Mouse (Mus musculus) spleen, adult 10 weeks (tissue): ENCODE measurements around the gene Cd22. TPM values are rescaled to one million over a fixed set of nuclear protein-coding genes. Genes with fewer than 3 reads are reported as not detected.

Experiments
- polyA plus RNA-seq: library from polyadenylated mRNA; stranded (reverse); fragments of 350-450 nt; fragmentation: Illumina TruSeq; extraction: RNeasy Lipid Tissue Mini Kit (QIAGEN cat#74804); gene quantifications from one replicate; pipeline ENCODE4 v1.2.3, GENCODE M21; 2015; ENCODE audit warnings: low replicate concordance; ENCODE audit not compliant: insufficient read depth

Cd22 gene
- polyA plus RNA-seq = 692 TPM

DNA sequence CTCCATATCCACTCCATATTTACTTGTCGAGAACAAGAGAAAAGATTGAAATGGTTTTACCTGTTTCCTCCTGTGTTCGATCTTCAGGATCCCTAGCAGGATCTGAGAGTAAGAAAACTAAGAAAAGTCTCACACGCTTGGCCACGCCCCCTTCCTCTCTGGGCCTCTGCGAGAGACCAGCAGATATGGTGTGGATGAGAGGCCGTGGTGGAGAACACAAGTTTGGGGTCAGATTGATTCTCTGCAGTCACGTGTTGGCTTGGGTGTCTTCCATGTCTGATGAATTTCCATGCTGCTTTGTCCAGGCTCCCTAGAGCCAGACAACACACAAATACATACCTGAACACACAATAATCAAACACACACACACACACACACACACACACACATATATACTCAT lies at the start of gene Cd22:
TSS of gene Cd22 (minus strand) at position 167 of the 400 bp plus-strand sequence.

DNA sequence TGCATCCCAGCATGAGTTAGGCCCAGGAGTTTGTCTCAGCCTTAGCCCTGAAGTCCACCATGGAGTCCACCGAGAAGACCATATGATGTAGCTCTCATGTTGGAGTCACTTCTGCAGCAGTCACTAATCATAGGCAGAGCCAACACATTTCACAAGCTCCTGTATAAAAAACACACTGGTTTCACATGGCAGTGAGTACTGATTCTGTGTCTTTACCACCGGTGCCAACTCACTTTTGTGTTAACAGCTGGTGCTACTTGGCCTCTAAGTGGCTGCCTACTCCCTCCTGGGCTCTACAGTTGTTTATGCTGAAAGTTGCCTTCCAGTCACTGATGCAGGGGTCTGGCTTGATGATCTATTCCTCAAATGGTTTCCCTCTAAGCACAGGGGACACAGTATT lies 44.4 kb upstream of the Cd22 start, which contains the start of gene Hamp2:
TSS of gene Hamp2 (minus strand) at position 101 of the 400 bp plus-strand sequence.

DNA sequence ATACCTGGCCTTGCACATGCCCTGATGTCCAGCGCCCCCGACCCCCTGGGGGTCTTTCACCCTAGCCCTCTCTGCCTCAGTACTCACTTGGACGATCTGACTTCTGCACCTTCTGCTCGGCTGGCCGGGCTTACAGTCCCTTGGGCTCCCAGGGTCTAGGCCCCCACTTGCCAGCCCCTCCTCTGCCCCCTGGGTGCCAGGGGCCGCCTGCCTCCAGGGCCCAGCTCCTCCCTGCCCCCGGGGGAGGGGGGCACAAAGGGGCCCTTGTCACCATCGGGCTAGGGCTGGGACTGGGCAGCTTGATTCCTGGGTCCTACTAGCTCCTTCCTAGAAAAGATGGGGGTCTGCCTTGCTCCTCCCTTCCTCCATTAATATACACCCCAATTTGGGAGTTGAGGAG lies 34.6 kb upstream of the Cd22 start, which contains the start of gene Mag:
TSS of gene Mag (minus strand) at position 142 of the 400 bp plus-strand sequence.

DNA sequence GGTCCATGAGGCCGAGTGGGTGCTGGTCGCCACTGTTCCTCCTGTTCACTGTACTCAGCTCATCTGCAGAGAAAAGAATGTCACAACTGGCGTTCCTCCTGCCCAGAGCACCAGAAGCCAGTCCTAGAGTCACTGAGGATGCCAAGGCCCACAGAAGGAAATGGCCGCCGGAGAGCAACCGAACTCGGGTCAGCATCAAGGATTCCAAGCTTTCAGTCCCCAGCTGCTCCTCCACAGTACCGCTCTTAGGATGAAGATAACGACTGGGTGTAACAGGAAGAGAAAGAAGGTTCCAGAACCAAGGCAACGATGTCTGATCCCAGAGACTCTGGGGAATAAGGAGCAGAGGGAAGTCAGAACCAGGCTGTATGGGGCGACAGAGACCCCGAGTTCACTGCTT lies 18.7 kb downstream of the Cd22 start, which contains the start of gene Ffar1:
TSS of gene Ffar1 (minus strand) at position 101 of the 400 bp plus-strand sequence.

DNA sequence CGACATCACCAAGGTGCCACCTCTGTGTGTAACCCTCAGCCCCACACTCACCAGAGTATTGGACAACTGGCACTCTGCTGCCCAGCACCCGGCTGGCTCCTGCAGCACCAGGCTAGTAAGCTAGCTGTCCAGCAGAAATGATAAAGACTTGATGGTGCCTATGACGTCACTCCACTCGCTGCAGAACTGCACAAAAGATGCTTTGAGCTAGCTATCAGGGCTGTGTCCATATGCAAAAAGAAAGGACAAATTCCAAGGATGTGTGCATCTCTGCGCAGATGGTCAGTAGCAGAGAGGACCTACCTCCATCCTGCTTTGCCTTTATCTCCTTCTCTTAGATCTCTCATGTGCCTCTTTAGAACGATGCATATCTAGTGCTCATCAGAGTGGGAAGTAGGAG lies 24.1 kb downstream of the Cd22 start, which contains the start of gene Ffar3:
TSS of gene Ffar3 (minus strand) at position 101 of the 400 bp plus-strand sequence.

DNA sequence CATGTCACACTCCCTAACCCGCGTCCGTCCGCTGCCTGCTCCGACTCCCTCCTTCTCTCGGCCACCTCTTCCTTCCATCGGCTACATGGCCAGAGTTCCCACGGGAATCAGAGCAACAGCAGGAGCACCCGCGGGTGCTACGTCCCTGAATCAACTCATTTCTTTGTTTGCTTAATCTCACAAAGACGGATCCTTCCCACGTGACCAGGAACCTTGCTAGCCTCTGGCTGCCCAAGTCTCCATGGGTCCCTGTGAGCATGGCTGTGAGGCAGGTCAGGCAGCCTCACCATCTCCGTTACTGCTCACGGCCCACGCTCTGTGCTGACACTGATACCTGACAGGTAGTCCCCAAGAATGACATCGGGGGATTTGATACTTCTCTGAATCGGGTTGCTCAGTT lies 56.5 kb downstream of the Cd22 start, which contains the start of gene Ffar2:
TSS of gene Ffar2 (minus strand) at position 101 of the 400 bp plus-strand sequence.

Other genes with a start within 250 kb of the Cd22 start
- not detected for gene Etv2, start 244.5 kb downstream of the Cd22 start, polyA plus RNA-seq
- gene Rbm42, start 230.0 kb downstream of the Cd22 start, polyA plus RNA-seq = 12.1 TPM
- gene Haus5, start 215.3 kb downstream of the Cd22 start, polyA plus RNA-seq = 27.1 TPM
- gene Pmis2, start 208.7 kb downstream of the Cd22 start, polyA plus RNA-seq = not detected
- gene 2200002J24Rik, start 181.4 kb downstream of the Cd22 start, polyA plus RNA-seq = not detected
- not detected for gene Atp4a, start 168.1 kb downstream of the Cd22 start, polyA plus RNA-seq
- 51.8 TPM for gene Tmem147, start 150.8 kb downstream of the Cd22 start, polyA plus RNA-seq
- gene Gapdhs, start 136.7 kb downstream of the Cd22 start, polyA plus RNA-seq = not detected
- gene Sbsn, start 128.9 kb downstream of the Cd22 start, polyA plus RNA-seq = 5.4 TPM
- gene Dmkn, start 116.6 kb downstream of the Cd22 start, polyA plus RNA-seq = 0.43 TPM
- not detected for gene Krtdap, start 92.4 kb downstream of the Cd22 start, polyA plus RNA-seq
- 23.9 TPM for gene Ffar2, start 56.6 kb downstream of the Cd22 start, polyA plus RNA-seq
- gene Ffar3, start 24.2 kb downstream of the Cd22 start, polyA plus RNA-seq = 0.41 TPM
- gene Ffar1, start 18.8 kb downstream of the Cd22 start, polyA plus RNA-seq = 29.4 TPM
- 1.0 TPM for gene Mag, start 34.5 kb upstream of the Cd22 start, polyA plus RNA-seq
- gene Hamp2, start 44.3 kb upstream of the Cd22 start, polyA plus RNA-seq = not detected
- gene Hamp, start 63.7 kb upstream of the Cd22 start, polyA plus RNA-seq = not detected
- 183 TPM for gene Usf2, start 76.5 kb upstream of the Cd22 start, polyA plus RNA-seq
- 2.4 TPM for gene Lsr, start 93.1 kb upstream of the Cd22 start, polyA plus RNA-seq
- gene Fam187b, start 93.4 kb upstream of the Cd22 start, polyA plus RNA-seq = 0.69 TPM
- gene Fxyd5, start 162.1 kb upstream of the Cd22 start, polyA plus RNA-seq = 388 TPM
- not detected for gene Fxyd7, start 171.1 kb upstream of the Cd22 start, polyA plus RNA-seq
- 18.1 TPM for gene Fxyd1, start 176.9 kb upstream of the Cd22 start, polyA plus RNA-seq
- 0.84 TPM for gene Lgi4, start 179.0 kb upstream of the Cd22 start, polyA plus RNA-seq
- 2.1 TPM for gene Fxyd3, start 196.4 kb upstream of the Cd22 start, polyA plus RNA-seq
- 5.0 TPM for gene Hpn, start 234.9 kb upstream of the Cd22 start, polyA plus RNA-seq
- 12.2 TPM for gene Scn1b, start 246.7 kb upstream of the Cd22 start, polyA plus RNA-seq